Mouse (Mus musculus) hindbrain, embryonic 13.5 days (tissue): Measurements from ENCODE around the gene Gm17087. TPM values are rescaled to one million over a fixed set of nuclear protein-coding genes. Genes with fewer than 3 reads are reported as not detected.

Source experiments
- ATAC-seq: fragments of 200-750 bp; cut with Nextera tagmentation; 2 replicates; pipeline ENCODE4 v1.8.0; 2017; ENCODE audit warnings: moderate TSS enrichment; ENCODE audit not compliant: low FRiP score
- H3K27ac ChIP-seq: fragments of 300-500 bp; sonication (generic); 2 replicates; pipeline ENCODE4 v1.5.1; 2015; ENCODE audit warnings: inconsistent platforms, mild to moderate bottlenecking, moderate library complexity
- H3K27me3 ChIP-seq: fragments of 300-500 bp; sonication (generic); 2 replicates; pipeline ENCODE4 v1.6.1; 2015; ENCODE audit warnings: mild to moderate bottlenecking, inconsistent platforms
- H3K36me3 ChIP-seq: fragments of 300-500 bp; sonication (generic); 2 replicates; pipeline ENCODE4 v1.6.1; 2015; ENCODE audit warnings: mild to moderate bottlenecking, inconsistent platforms
- H3K4me1 ChIP-seq: fragments of 300-500 bp; sonication (generic); replicated peaks from 2 replicates; pipeline ENCODE4 v1.6.1; 2015; ENCODE audit warnings: inconsistent platforms
- H3K4me2 ChIP-seq: fragments of 300-500 bp; sonication (generic); 2 replicates; pipeline ENCODE4 v1.6.1; 2015; ENCODE audit warnings: inconsistent platforms, mild to moderate bottlenecking, moderate library complexity
- H3K4me3 ChIP-seq: fragments of 300-500 bp; sonication (generic); 2 replicates; pipeline ENCODE4 v1.5.1; 2015; ENCODE audit warnings: mild to moderate bottlenecking, inconsistent platforms
- H3K9ac ChIP-seq: fragments of 300-500 bp; sonication (generic); 2 replicates; pipeline ENCODE4 v1.6.1; 2015; ENCODE audit warnings: mild to moderate bottlenecking, inconsistent platforms
- H3K9me3 ChIP-seq: fragments of 300-500 bp; sonication (generic); 2 replicates; pipeline ENCODE4 v1.6.1; 2016; ENCODE audit warnings: inconsistent platforms
- WGBS: fragments of 180-500 bp; shearing (Covaris S2); methylation state at CpG from one replicate; pipeline ENCODE4 v1.1.7; 2015; 5-methylcytosine and 5-hydroxymethylcytosine counted together
- polyA plus RNA-seq: library from polyadenylated mRNA; unstranded; fragments of >200 nt; fragmentation: Nextera tagmentation; extraction: Ambion mirVana; gene quantifications from 2 replicates; pipeline ENCODE4 v1.2.1, GENCODE M21; 2015

Gene Gm17087
- polyA plus RNA-seq, result not detected in 2 replicates

GRCm38 (mm10) chr17:8566850-8567249, at the start of gene Gm17087:
TSS of gene Gm17087 (minus strand) at chr17:8566950.
- H3K36me3 ChIP-seq, result no peaks in the 10 kb centered on the region
- no peak within 1 kb of the TSS for H3K27ac ChIP-seq
- WGBS, result 93% methylated on average over 6 of the region's 6 CpGs
- no peak within 1 kb of the TSS for H3K4me3 ChIP-seq
- H3K4me1 ChIP-seq, result no peaks in the 10 kb centered on the region
- no peak within 1 kb of the TSS for H3K9ac ChIP-seq
- no peak for ATAC-seq
- H3K27me3 ChIP-seq, result no peaks in the 10 kb centered on the region
- H3K4me2 ChIP-seq, result no peak within 1 kb of the TSS
- H3K9me3 ChIP-seq, result no peaks in the 10 kb centered on the region

GRCm38 (mm10) chr17:8613882-8614551, 47.3 kb upstream of the Gm17087 start:
- 0 out of 2 replicates have a peak, but pooled peaks cover 6% of the 10 kb centered on the region for H3K27me3 ChIP-seq
- H3K9me3 ChIP-seq, result no peaks in the 10 kb centered on the region
- H3K4me2 ChIP-seq, result no peak overlapping the region
- 36% methylated on average over 7 of the region's 7 CpGs for WGBS
- ATAC-seq, result peak; percentile 57; the same call in 1 of the 2 replicates
- no peak overlapping the region for H3K4me3 ChIP-seq
- H3K4me1 ChIP-seq, result no peaks in the 10 kb centered on the region
- no peak overlapping the region for H3K9ac ChIP-seq
- no peaks in the 10 kb centered on the region for H3K36me3 ChIP-seq
- no peak overlapping the region for H3K27ac ChIP-seq

- no peak overlapping the region for H3K4me3 ChIP-seq
- H3K9ac ChIP-seq, result no peak overlapping the region
- 86% methylated on average over 4 of the region's 4 CpGs for WGBS
- ATAC-seq, result no peak
- H3K9me3 ChIP-seq, result no peaks in the 10 kb centered on the region
- no peaks in the 10 kb centered on the region for H3K4me1 ChIP-seq
- no peak overlapping the region for H3K4me2 ChIP-seq
- H3K27me3 ChIP-seq, result 0 out of 2 replicates have a peak, but pooled peaks cover 6% of the 10 kb centered on the region
- no peak overlapping the region for H3K27ac ChIP-seq
- no peaks in the 10 kb centered on the region for H3K36me3 ChIP-seq
Measured at GRCm38 (mm10) chr17:8611916-8612315, 45.2 kb upstream of the Gm17087 start.

- H3K4me2 ChIP-seq, result no peak overlapping the region
- no peak overlapping the region for H3K9ac ChIP-seq
- no peaks in the 10 kb centered on the region for H3K27me3 ChIP-seq
- no peak overlapping the region for H3K4me3 ChIP-seq
- ATAC-seq, result no peak
- no peaks in the 10 kb centered on the region for H3K4me1 ChIP-seq
- no peaks in the 10 kb centered on the region for H3K9me3 ChIP-seq
- no peaks in the 10 kb centered on the region for H3K36me3 ChIP-seq
- 83% methylated on average over 3 of the region's 3 CpGs for WGBS
- H3K27ac ChIP-seq, result no peak overlapping the region
Measured at GRCm38 (mm10) chr17:8606695-8607094, 39.9 kb upstream of the Gm17087 start.

GRCm38 (mm10) chr17:8605921-8606320, 39.2 kb upstream of the Gm17087 start:
- Histone ChIP-seq H3K4me2 (no peak overlapping the region), H3K36me3 (no peaks in the 10 kb centered on the region), H3K27ac (no peak overlapping the region), H3K27me3 (no peaks in the 10 kb centered on the region), H3K4me3 (no peak overlapping the region), H3K4me1 (no peaks in the 10 kb centered on the region), H3K9me3 (no peaks in the 10 kb centered on the region), H3K9ac (no peak overlapping the region)
- ATAC-seq, result no peak
- WGBS, result 86% methylated on average over 5 of the region's 5 CpGs

- no peak overlapping the region for H3K9ac ChIP-seq
- H3K27ac ChIP-seq, result no peak overlapping the region
- ATAC-seq, result no peak
- H3K4me3 ChIP-seq, result no peak overlapping the region
- 94% methylated on average over 3 of the region's 3 CpGs for WGBS
- H3K27me3 ChIP-seq, result 0 out of 2 replicates have a peak, but pooled peaks cover 8% of the 10 kb centered on the region
- H3K4me1 ChIP-seq, result no peaks in the 10 kb centered on the region
- no peak overlapping the region for H3K4me2 ChIP-seq
- H3K9me3 ChIP-seq, result no peaks in the 10 kb centered on the region
- no peaks in the 10 kb centered on the region for H3K36me3 ChIP-seq
Measured at GRCm38 (mm10) chr17:8602976-8603375, 36.2 kb upstream of the Gm17087 start.

GRCm38 (mm10) chr17:8597790-8598189, 31.0 kb upstream of the Gm17087 start:
- H3K9me3 ChIP-seq, result peaks cover 3% of the 10 kb centered on the region; the same call in 1 of the 2 replicates
- H3K27me3 ChIP-seq, result peaks cover 19% of the 10 kb centered on the region
- 8% methylated on average over 7 of the region's 7 CpGs for WGBS

GRCm38 (mm10) chr17:8592427-8593277, 25.9 kb upstream of the Gm17087 start:
- ATAC-seq, result 0 out of 2 replicates have a peak, but pooled peaks have one; percentile 68
- 18% methylated on average over 22 of the region's 22 CpGs for WGBS
- peak overlapping the region; percentile 55; the same call in 1 of the 2 replicates for H3K9ac ChIP-seq

More at GRCm38 (mm10) chr17:8597790-8598189, 31.0 kb upstream of the Gm17087 start:
- ATAC-seq, result peak; percentile 52; the same call in 1 of the 2 replicates
- Histone ChIP-seq H3K4me2 (no peak overlapping the region), H3K4me3 (no peak overlapping the region), H3K4me1 (no peaks in the 10 kb centered on the region; the same call in 1 of the 2 replicates), H3K36me3 (no peaks in the 10 kb centered on the region), H3K27ac (no peak overlapping the region), H3K9ac (no peak overlapping the region)

GRCm38 (mm10) chr17:8581579-8581978, 14.8 kb upstream of the Gm17087 start:
- H3K36me3 ChIP-seq, result no peaks in the 10 kb centered on the region
- ATAC-seq, result no peak
- 65% methylated on average over 8 of the region's 8 CpGs for WGBS
- H3K4me2 ChIP-seq, result no peak overlapping the region
- H3K4me3 ChIP-seq, result no peak overlapping the region
- no peak overlapping the region for H3K27ac ChIP-seq
- H3K9me3 ChIP-seq, result no peaks in the 10 kb centered on the region
- no peaks in the 10 kb centered on the region for H3K27me3 ChIP-seq
- H3K9ac ChIP-seq, result no peak overlapping the region
- no peaks in the 10 kb centered on the region for H3K4me1 ChIP-seq

More at GRCm38 (mm10) chr17:8592427-8593277, 25.9 kb upstream of the Gm17087 start:
- Histone ChIP-seq H3K27ac (no peak overlapping the region), H3K4me2 (peak overlapping the region; percentile 53), H3K36me3 (no peaks in the 10 kb centered on the region), H3K4me3 (peak overlapping the region; percentile 22; the same call in 1 of the 2 replicates), H3K27me3 (peaks cover 18% of the 10 kb centered on the region), H3K4me1 (no peaks in the 10 kb centered on the region; the same call in 1 of the 2 replicates), H3K9me3 (peaks cover 3% of the 10 kb centered on the region; the same call in 1 of the 2 replicates)

- no peak overlapping the region for H3K9ac ChIP-seq
- no peak overlapping the region for H3K4me3 ChIP-seq
- ATAC-seq, result no peak
- no peaks in the 10 kb centered on the region for H3K27me3 ChIP-seq
- no peak overlapping the region for H3K27ac ChIP-seq
- 60% methylated on average over 3 of the region's 3 CpGs for WGBS
- H3K9me3 ChIP-seq, result no peaks in the 10 kb centered on the region
- H3K4me1 ChIP-seq, result no peaks in the 10 kb centered on the region
- H3K36me3 ChIP-seq, result no peaks in the 10 kb centered on the region
- no peak overlapping the region for H3K4me2 ChIP-seq
Measured at GRCm38 (mm10) chr17:8580360-8580759, 13.6 kb upstream of the Gm17087 start.

- Histone ChIP-seq H3K27me3 (no peaks in the 10 kb centered on the region), H3K9ac (no peak overlapping the region), H3K4me1 (no peaks in the 10 kb centered on the region), H3K27ac (no peak overlapping the region), H3K4me2 (no peak overlapping the region), H3K9me3 (no peaks in the 10 kb centered on the region), H3K4me3 (no peak overlapping the region), H3K36me3 (no peaks in the 10 kb centered on the region)
- WGBS, result 72% methylated on average over 8 of the region's 8 CpGs
- no peak for ATAC-seq
Measured at GRCm38 (mm10) chr17:8573542-8574260, 7.0 kb upstream of the Gm17087 start.

- Histone ChIP-seq H3K4me2 (no peak overlapping the region), H3K27me3 (no peaks in the 10 kb centered on the region), H3K4me1 (no peaks in the 10 kb centered on the region), H3K36me3 (no peaks in the 10 kb centered on the region), H3K9ac (no peak overlapping the region), H3K27ac (no peak overlapping the region), H3K9me3 (no peaks in the 10 kb centered on the region), H3K4me3 (no peak overlapping the region)
- WGBS, result 75% methylated on average over 1 of the region's 1 CpGs
- ATAC-seq, result no peak
Measured at GRCm38 (mm10) chr17:8562886-8563280, 3.9 kb downstream of the Gm17087 start.
